Mouse (Mus musculus): Measurements from ENCODE around the gene 1700012B07Rik. TPM values are rescaled to one million over a fixed set of nuclear protein-coding genes. Genes with fewer than 3 reads are reported as not detected.

The 1700012B07Rik gene
- total RNA-seq, 1 experiment from 2014 or later = not detected

GRCm38 (mm10) chr11:109770185-109770584 lies 57.7 kb downstream of the 1700012B07Rik start:
- ATAC-seq (ENCODE audit: extremely low read depth, insufficient number of reproducible peaks, low FRiP score, poor library complexity, severe bottlenecking) = no peak

- ATAC-seq (ENCODE audit: extremely low read depth, insufficient number of reproducible peaks, low FRiP score, poor library complexity, severe bottlenecking) = no peak
These were observed 58.8 kb downstream of the 1700012B07Rik start for GRCm38 (mm10) chr11:109769091-109769490.

- no peak for ATAC-seq (ENCODE audit: extremely low read depth, insufficient number of reproducible peaks, low FRiP score, poor library complexity, severe bottlenecking)
These were observed 67.8 kb downstream of the 1700012B07Rik start for GRCm38 (mm10) chr11:109760063-109760462.

GRCm38 (mm10) chr11:109758616-109759215 lies 69.1 kb downstream of the 1700012B07Rik start:
- ATAC-seq (ENCODE audit: extremely low read depth, insufficient number of reproducible peaks, low FRiP score, poor library complexity, severe bottlenecking) = no peak

- ATAC-seq (ENCODE audit: extremely low read depth, insufficient number of reproducible peaks, low FRiP score, poor library complexity, severe bottlenecking) = no peak
These were observed 73.7 kb downstream of the 1700012B07Rik start for GRCm38 (mm10) chr11:109754105-109754602.

- no peak for ATAC-seq (ENCODE audit: extremely low read depth, insufficient number of reproducible peaks, low FRiP score, poor library complexity, severe bottlenecking)
These were observed 75.9 kb downstream of the 1700012B07Rik start for GRCm38 (mm10) chr11:109751636-109752603.

GRCm38 (mm10) chr11:109745210-109745609 lies 82.6 kb downstream of the 1700012B07Rik start:
- no peak for ATAC-seq (ENCODE audit: extremely low read depth, insufficient number of reproducible peaks, low FRiP score, poor library complexity, severe bottlenecking)

GRCm38 (mm10) chr11:109737967-109738366 lies 89.9 kb downstream of the 1700012B07Rik start:
- no peak for ATAC-seq (ENCODE audit: extremely low read depth, insufficient number of reproducible peaks, low FRiP score, poor library complexity, severe bottlenecking)

Other genes starting within 250 kb of the 1700012B07Rik start
- 1.2 and 2.4 TPM in 2 replicates for gene Wipi1, start 216.1 kb downstream of the 1700012B07Rik start, total RNA-seq (2017)
- gene Prkar1a, start 178.6 kb downstream of the 1700012B07Rik start, total RNA-seq (2017) = 123 and 153 TPM in 2 replicates
- 0.25 TPM in 1 of 2 replicates, not detected in the other for gene Fam20a, start 105.8 kb downstream of the 1700012B07Rik start, total RNA-seq (2017)
- gene Abca8b, start 167.8 kb upstream of the 1700012B07Rik start, total RNA-seq (2017) = 0.47 TPM in 1 of 2 replicates, not detected in the other